Mouse (Mus musculus): ENCODE data around the gene Itpr1.

DNA sequence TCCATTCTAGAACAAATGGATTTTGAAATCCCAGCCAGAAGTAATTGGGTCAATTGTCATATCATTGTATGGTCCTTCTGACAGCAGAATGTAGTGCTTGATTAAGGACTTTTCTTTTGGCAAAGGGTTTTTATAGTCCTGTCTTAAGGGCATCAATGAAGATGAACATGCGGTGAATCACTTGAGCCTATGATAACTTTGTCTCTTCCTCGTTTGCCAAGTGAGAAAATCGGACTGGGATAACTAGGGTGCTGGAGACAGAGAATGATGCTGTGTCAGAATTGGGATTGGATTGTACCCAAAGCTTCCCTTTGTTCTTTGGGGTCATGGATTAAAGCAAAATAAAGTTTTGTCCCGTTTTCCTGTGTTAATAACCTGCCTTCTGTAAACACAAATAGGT is 37.5 kb downstream of the Itpr1 start:
- TF ChIP-seq CTCF (IDR thresholded peaks at IDR 0.05; ENCODE audit: insufficient read depth, low read length) (no peak), POLR2A (IDR thresholded peaks at IDR 0.05; ENCODE audit: borderline replicate concordance, extremely low read depth, low read depth, low read length) (no peak)

Data from lung, adult 2 months (tissue).